Mouse (Mus musculus) CH12F3 (cell line): ENCODE measurements around the gene Ddx5.
"Not testable (repeated sequence)": the region's sequence is repeated elsewhere in the genome, so short reads cannot be mapped to it uniquely, and the experiment has no call there.

Experiments used
- in situ Hi-C: fragments of 300-500 bp; cut with MboI; formaldehyde crosslinking; loops from 2 replicates; pipeline ENCODE4 v1.14.3; 2020; ENCODE audit warnings: low sequenced_read_pairs

Gene Ddx5

GRCm38 (mm10) chr11:106788775-106789459, at the start of gene Ddx5, which contains the start of gene Cep95:
Gene Ddx5, minus strand, starts transcription at chr11:106789185.
Gene Cep95, plus strand, starts transcription at chr11:106789252.
- in situ Hi-C loops = no loop called here

GRCm38 (mm10) chr11:106828079-106828478, 39.1 kb upstream of the Ddx5 start:
- in situ Hi-C loops = no loop called here

GRCm38 (mm10) chr11:106824403-106824802, 35.4 kb upstream of the Ddx5 start:
- in situ Hi-C loops = no loop called here

- in situ Hi-C loops = no loop called here
Observed at GRCm38 (mm10) chr11:106823741-106824140, 34.8 kb upstream of the Ddx5 start.

- in situ Hi-C loops = no loop called here
Observed at GRCm38 (mm10) chr11:106822911-106823310, 33.9 kb upstream of the Ddx5 start.

GRCm38 (mm10) chr11:106822491-106822890, 33.5 kb upstream of the Ddx5 start:
- in situ Hi-C loops = no loop called here

- in situ Hi-C loops = no loop called here
Observed at GRCm38 (mm10) chr11:106821397-106821796, 32.4 kb upstream of the Ddx5 start.

GRCm38 (mm10) chr11:106820972-106821371, 32.0 kb upstream of the Ddx5 start:
- in situ Hi-C loops = no loop called here

GRCm38 (mm10) chr11:106820252-106820651, 31.3 kb upstream of the Ddx5 start:
- in situ Hi-C loops = no loop called here

- in situ Hi-C loops = no loop called here
Observed at GRCm38 (mm10) chr11:106819595-106819994, 30.6 kb upstream of the Ddx5 start.

GRCm38 (mm10) chr11:106818341-106818740, 29.4 kb upstream of the Ddx5 start:
- in situ Hi-C loops = no loop called here

- in situ Hi-C loops = no loop called here
Observed at GRCm38 (mm10) chr11:106817808-106818207, 28.8 kb upstream of the Ddx5 start.

GRCm38 (mm10) chr11:106817156-106817555, 28.2 kb upstream of the Ddx5 start:
- in situ Hi-C loops = no loop called here

- in situ Hi-C loops = no loop called here
Observed at GRCm38 (mm10) chr11:106816316-106816715, 27.3 kb upstream of the Ddx5 start.

- in situ Hi-C loops = no loop called here
Observed at GRCm38 (mm10) chr11:106815761-106816160, 26.8 kb upstream of the Ddx5 start.

- in situ Hi-C loops = no loop called here
Observed at GRCm38 (mm10) chr11:106815331-106815730, 26.3 kb upstream of the Ddx5 start.

GRCm38 (mm10) chr11:106814601-106815320, 25.8 kb upstream of the Ddx5 start:
- in situ Hi-C loops = no loop called here

- in situ Hi-C loops = no loop called here
Observed at GRCm38 (mm10) chr11:106812410-106813136, 23.6 kb upstream of the Ddx5 start.

GRCm38 (mm10) chr11:106807442-106807841, 18.5 kb upstream of the Ddx5 start:
- in situ Hi-C loops = not testable (repeated sequence)

GRCm38 (mm10) chr11:106802069-106802627, 13.2 kb upstream of the Ddx5 start:
- in situ Hi-C loops = no loop called here

- in situ Hi-C loops = no loop called here
Observed at GRCm38 (mm10) chr11:106795679-106796078, 6.7 kb upstream of the Ddx5 start.
